Mouse (Mus musculus): ENCODE results near the gene Dact3. TPM values are rescaled to one million over a fixed set of nuclear protein-coding genes. Genes with fewer than 3 reads are reported as not detected.

Gene Dact3
- polyA plus RNA-seq, 1 experiment = 0.79 TPM

GRCm38 (mm10) chr7:16912360-16912759 is 37.2 kb downstream of the Dact3 start:
- Histone ChIP-seq H3K4me3 (ENCODE audit: insufficient read depth, low read depth, low read length) (no peak overlapping the region), H3K27ac (replicated peaks; ENCODE audit: low read depth, low read length) (no peak overlapping the region), H3K4me1 (ENCODE audit: control insufficient read depth, insufficient read depth, insufficient read length, low read length) (no peaks in the 10 kb centered on the region)

- no peak overlapping the region for H3K27ac ChIP-seq (replicated peaks; ENCODE audit: low read depth, low read length)
- H3K4me1 ChIP-seq (ENCODE audit: control insufficient read depth, insufficient read depth, insufficient read length, low read length) = no peaks in the 10 kb centered on the region; the same call in 1 of the 2 replicates
- no peak overlapping the region for H3K4me3 ChIP-seq (ENCODE audit: insufficient read depth, low read depth, low read length)
Measured at GRCm38 (mm10) chr7:16913806-16914452, 38.8 kb downstream of the Dact3 start.

GRCm38 (mm10) chr7:16914453-16915343 is 39.6 kb downstream of the Dact3 start:
- H3K27ac ChIP-seq (replicated peaks; ENCODE audit: low read depth, low read length) = no peak overlapping the region
- no peak overlapping the region for H3K4me3 ChIP-seq (ENCODE audit: insufficient read depth, low read depth, low read length)
- no peaks in the 10 kb centered on the region; the same call in 1 of the 2 replicates for H3K4me1 ChIP-seq (ENCODE audit: control insufficient read depth, insufficient read depth, insufficient read length, low read length)

GRCm38 (mm10) chr7:16915461-16916340 is 40.6 kb downstream of the Dact3 start:
- Histone ChIP-seq H3K4me1 (ENCODE audit: control insufficient read depth, insufficient read depth, insufficient read length, low read length) (no peaks in the 10 kb centered on the region; the same call in 1 of the 2 replicates), H3K4me3 (ENCODE audit: insufficient read depth, low read depth, low read length) (no peak overlapping the region), H3K27ac (replicated peaks; ENCODE audit: low read depth, low read length) (no peak overlapping the region)

GRCm38 (mm10) chr7:16916342-16917265 is 41.5 kb downstream of the Dact3 start:
- Histone ChIP-seq H3K27ac (replicated peaks; ENCODE audit: low read depth, low read length) (no peak overlapping the region), H3K4me3 (ENCODE audit: insufficient read depth, low read depth, low read length) (no peak overlapping the region), H3K4me1 (ENCODE audit: control insufficient read depth, insufficient read depth, insufficient read length, low read length) (peaks cover 3% of the 10 kb centered on the region; the same call in 1 of the 2 replicates)

GRCm38 (mm10) chr7:16917447-16917846 is 42.3 kb downstream of the Dact3 start:
- H3K4me3 ChIP-seq (ENCODE audit: insufficient read depth, low read depth, low read length) = no peak overlapping the region
- no peak overlapping the region for H3K27ac ChIP-seq (replicated peaks; ENCODE audit: low read depth, low read length)
- peaks cover 5% of the 10 kb centered on the region for H3K4me1 ChIP-seq (ENCODE audit: control insufficient read depth, insufficient read depth, insufficient read length, low read length)

GRCm38 (mm10) chr7:16918014-16918413 is 42.9 kb downstream of the Dact3 start:
- Histone ChIP-seq H3K27ac (replicated peaks; ENCODE audit: low read depth, low read length) (no peak overlapping the region), H3K4me3 (ENCODE audit: insufficient read depth, low read depth, low read length) (no peak overlapping the region), H3K4me1 (ENCODE audit: control insufficient read depth, insufficient read depth, insufficient read length, low read length) (peaks cover 7% of the 10 kb centered on the region)

- Histone ChIP-seq H3K4me3 (ENCODE audit: insufficient read depth, low read depth, low read length) (no peak overlapping the region), H3K27ac (replicated peaks; ENCODE audit: low read depth, low read length) (no peak overlapping the region), H3K4me1 (ENCODE audit: control insufficient read depth, insufficient read depth, insufficient read length, low read length) (peaks cover 7% of the 10 kb centered on the region)
Measured at GRCm38 (mm10) chr7:16918670-16919069, 43.6 kb downstream of the Dact3 start.

- Histone ChIP-seq H3K4me1 (ENCODE audit: control insufficient read depth, insufficient read depth, insufficient read length, low read length) (peaks cover 7% of the 10 kb centered on the region), H3K27ac (replicated peaks; ENCODE audit: low read depth, low read length) (no peak overlapping the region), H3K4me3 (ENCODE audit: insufficient read depth, low read depth, low read length) (no peak overlapping the region)
Measured at GRCm38 (mm10) chr7:16919395-16920149, 44.5 kb downstream of the Dact3 start.

- no peak overlapping the region for H3K4me3 ChIP-seq (ENCODE audit: insufficient read depth, low read depth, low read length)
- no peak overlapping the region for H3K27ac ChIP-seq (replicated peaks; ENCODE audit: low read depth, low read length)
- H3K4me1 ChIP-seq (ENCODE audit: control insufficient read depth, insufficient read depth, insufficient read length, low read length) = peaks cover 7% of the 10 kb centered on the region
Measured at GRCm38 (mm10) chr7:16920150-16920579, 45.0 kb downstream of the Dact3 start.

GRCm38 (mm10) chr7:16920818-16921791 is 46.0 kb downstream of the Dact3 start:
- Histone ChIP-seq H3K4me3 (ENCODE audit: insufficient read depth, low read depth, low read length) (peak overlapping the region; percentile 33), H3K4me1 (ENCODE audit: control insufficient read depth, insufficient read depth, insufficient read length, low read length) (peaks cover 7% of the 10 kb centered on the region), H3K27ac (replicated peaks; ENCODE audit: low read depth, low read length) (no peak overlapping the region)

- Histone ChIP-seq H3K27ac (replicated peaks; ENCODE audit: low read depth, low read length) (no peak overlapping the region), H3K4me1 (ENCODE audit: control insufficient read depth, insufficient read depth, insufficient read length, low read length) (peaks cover 7% of the 10 kb centered on the region), H3K4me3 (ENCODE audit: insufficient read depth, low read depth, low read length) (0 out of 2 replicates have a peak overlapping the region, but pooled peaks have one; percentile 33)
Measured at GRCm38 (mm10) chr7:16921881-16922335, 46.8 kb downstream of the Dact3 start.

All from brown adipose tissue, adult 24 weeks (tissue).